Mouse (Mus musculus) C3H10T1/2 (cell line): ENCODE data around the gene Gm45623. TPM values are rescaled to one million over a fixed set of nuclear protein-coding genes. Genes with fewer than 3 reads are reported as not detected.

Experiments used
- polyA plus RNA-seq, 2 experiments: library from polyadenylated mRNA; unstranded; fragments of >200 nt; fragmentation: generic; extraction: Trizol; gene quantifications; one replicate each; pipeline ENCODE4 v1.2.1; 2012; ENCODE audit warnings: missing spikeins in 2 of 2

Gm45623 gene
- polyA plus RNA-seq: under 1 TPM in 1 of 2 experiments, not detected in 1; 0.06 TPM

DNA sequence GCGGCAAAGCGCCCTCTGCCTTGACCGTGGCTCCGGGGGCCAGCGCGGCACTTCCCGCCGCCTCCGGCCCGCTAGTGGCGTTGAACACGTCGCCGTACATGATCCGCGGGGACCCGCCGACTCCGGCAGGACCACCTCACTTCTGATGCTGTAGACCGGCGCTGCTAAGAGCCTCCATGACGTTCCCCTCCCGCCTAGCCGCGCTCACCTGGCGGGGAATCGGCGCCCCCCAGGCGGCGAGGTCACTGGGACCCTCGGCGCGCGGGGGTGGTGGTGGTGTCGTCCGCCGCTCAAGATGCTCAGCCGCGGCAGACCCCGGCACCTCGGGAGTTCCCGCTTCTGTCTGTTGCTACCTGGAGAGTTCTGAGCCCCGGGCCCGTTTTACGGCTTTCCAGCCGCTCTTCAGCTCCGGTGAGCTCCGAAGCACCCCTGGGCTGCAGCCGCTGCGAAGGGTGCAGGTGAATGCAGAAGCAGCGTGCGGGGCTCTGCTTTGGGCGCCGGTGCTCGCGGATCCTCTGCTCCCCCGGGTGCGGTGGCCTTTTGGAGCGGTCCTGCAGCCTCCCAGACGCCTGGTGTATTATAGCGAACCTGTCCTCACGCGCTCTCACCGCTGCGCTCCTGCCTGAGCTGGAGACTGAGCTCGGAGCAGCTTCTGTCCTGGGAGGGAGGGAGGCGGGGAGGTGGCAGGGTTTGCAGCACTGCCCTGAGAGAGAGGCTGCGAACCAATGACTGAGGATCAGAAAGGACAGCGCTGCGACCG is at the start of gene Gm45623:
Gm45623 (minus strand) TSS at position 636 of the 760 bp plus-strand sequence.

GRCm38 (mm10) chr13:56702469-56703221 is 51.0 kb downstream of the Gm45623 start, which contains the start of gene Smad5:
Gene Smad5 (plus strand): TSS chr13:56703010.

Other genes with a start within 250 kb of the Gm45623 start
- gene Fbxl21, start 231.4 kb downstream of the Gm45623 start, polyA plus RNA-seq: under 1 TPM; 0.06 to 0.48 TPM
- gene Lect2, start 205.3 kb downstream of the Gm45623 start, polyA plus RNA-seq: not detected
- 10 to 100 TPM; 19.2 to 77.4 TPM for gene Tgfbi, start 144.3 kb downstream of the Gm45623 start, polyA plus RNA-seq
- 10 to 100 TPM in 1 of 2 experiments, 1 to 10 TPM in 1; 1.6 to 13.9 TPM for gene Smad5, start 50.8 kb downstream of the Gm45623 start, polyA plus RNA-seq
- not detected for gene Trpc7, start 142.2 kb upstream of the Gm45623 start, polyA plus RNA-seq